Mouse (Mus musculus) spleen, adult 2 months (tissue): ENCODE measurements around the gene Zbtb7a. TPM values are rescaled to one million over a fixed set of nuclear protein-coding genes. Genes with fewer than 3 reads are reported as not detected.
A peak's percentile ranks its signal among the peaks of the same experiment; 100 is the strongest.
"Not testable (repeated sequence)": the region's sequence is repeated elsewhere in the genome, so short reads cannot be mapped to it uniquely, and the experiment has no call there.

Source experiments
- DNase-seq, 2 experiments: peaks; one replicate each; pipeline versions ENCODE4 v3.0.0 to v3.0.0-alpha.2; 2012 to 2021; ENCODE audit warnings: low spot score in 2 of 2, low read depth in 1 of 2
- H3K27ac ChIP-seq: fragments of 200-500 bp; 2 replicates; pipeline ENCODE4 v1.5.1; 2012; ENCODE audit warnings: low read length, inconsistent platforms; ENCODE audit not compliant: insufficient read depth
- H3K27me3 ChIP-seq: fragments of 200-500 bp; 2 replicates; pipeline ENCODE4 v1.6.1; 2012; ENCODE audit warnings: mild to moderate bottlenecking, moderate library complexity, low read length, inconsistent platforms; ENCODE audit not compliant: control insufficient read depth, insufficient read depth
- H3K36me3 ChIP-seq: fragments of 200-500 bp; 2 replicates; pipeline ENCODE4 v1.6.1; 2012; ENCODE audit warnings: mild to moderate bottlenecking, low read length, inconsistent platforms; ENCODE audit not compliant: control insufficient read depth, insufficient read depth
- H3K4me1 ChIP-seq: fragments of 200-500 bp; 2 replicates; pipeline ENCODE4 v1.6.1; 2011; ENCODE audit warnings: inconsistent platforms; ENCODE audit not compliant: control insufficient read depth, insufficient read depth, insufficient read length
- H3K4me3 ChIP-seq: fragments of 200-500 bp; 2 replicates; pipeline ENCODE4 v1.5.1; 2011; ENCODE audit warnings: mild to moderate bottlenecking, inconsistent platforms; ENCODE audit not compliant: insufficient read depth, insufficient read length; ENCODE audit errors: extremely low read depth
- CTCF ChIP-seq: fragments of 200-500 bp; IDR thresholded peaks from 2 replicates; pipeline ENCODE4 v1.5.1; 2011; ENCODE audit warnings: mild to moderate bottlenecking, inconsistent platforms; ENCODE audit not compliant: insufficient read depth, insufficient read length, insufficient replicate concordance; ENCODE audit errors: extremely low read depth
- POLR2A ChIP-seq: fragments of 200-500 bp; IDR thresholded peaks from 2 replicates; pipeline ENCODE4 v1.6.1; 2011; ENCODE audit warnings: low read depth, low read length, inconsistent platforms
- WGBS: fragments of 180-500 bp; shearing (Covaris S2); methylation state at CpG from one replicate; pipeline ENCODE4 v1.1.7; 2018; 5-methylcytosine and 5-hydroxymethylcytosine counted together
- polyA plus RNA-seq: library from polyadenylated mRNA; depleted of rRNA; stranded (reverse); fragments of >200 nt; gene quantifications from 2 replicates; pipeline ENCODE4 v1.2.3, GENCODE M21; 2012

Gene Zbtb7a
- polyA plus RNA-seq, 1 experiment, result 64.6 TPM

DNA sequence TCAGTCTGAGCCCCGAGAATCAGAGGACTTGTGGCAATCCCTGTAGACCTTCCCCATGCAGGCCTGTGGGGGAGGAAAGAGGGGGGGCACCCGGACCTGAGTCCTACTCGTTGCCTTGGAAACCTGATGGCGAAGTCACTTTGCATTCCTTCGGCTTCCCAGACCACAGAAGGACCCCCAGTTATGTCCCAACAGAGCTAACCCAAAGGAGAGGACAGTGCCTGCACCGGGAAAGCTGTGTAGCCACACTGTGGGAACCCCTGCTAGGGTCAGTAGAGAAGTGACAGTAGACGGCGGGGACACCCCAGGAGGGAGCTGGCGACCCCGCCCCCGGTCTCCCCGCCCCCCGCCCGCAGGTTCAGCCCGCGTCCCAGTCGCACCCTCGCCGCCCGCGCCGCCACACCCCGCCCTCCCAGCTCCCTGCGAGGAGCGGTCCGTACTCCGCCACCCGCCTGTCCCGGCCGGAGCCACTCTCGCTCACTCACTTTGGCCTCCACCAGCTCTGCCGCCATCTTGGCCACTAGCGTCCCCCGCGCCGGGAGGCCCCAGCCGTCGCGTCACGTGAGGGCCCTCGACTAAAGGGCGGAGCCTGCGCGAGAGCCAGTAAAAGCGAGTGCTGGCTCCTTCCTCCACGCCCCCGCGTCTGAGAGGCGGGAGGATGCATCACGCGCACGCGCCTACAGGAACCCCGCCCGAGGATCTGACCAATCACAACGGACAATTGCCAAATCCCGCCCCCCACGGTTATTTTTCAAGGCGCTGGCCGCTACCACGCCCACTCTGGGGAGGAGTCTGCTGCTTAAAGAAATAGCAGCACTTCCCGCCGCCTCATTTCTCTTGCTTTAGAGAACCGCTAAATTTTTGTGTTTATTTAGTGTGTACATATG is 32.4 kb downstream of the Zbtb7a start, which contains the start of gene Pias4:
Gene Pias4, minus strand, starts transcription at position 724 of the 887 bp plus-strand sequence.
- Histone ChIP-seq H3K36me3 (peaks cover 5% of the 10 kb centered on the region), H3K27me3 (no peaks in the 10 kb centered on the region), H3K4me3 (peak within 1 kb of the TSS; percentile 83), H3K4me1 (peaks cover 10% of the 10 kb centered on the region; the same call in 1 of the 2 replicates), H3K27ac (peak within 1 kb of the TSS; percentile 97)
- TF ChIP-seq CTCF (no peak), POLR2A (peak; percentile 72)
- WGBS, result under 1% methylated on average over 61 of the region's 64 CpGs
- peak; percentile 99 to 100 for DNase-seq

DNA sequence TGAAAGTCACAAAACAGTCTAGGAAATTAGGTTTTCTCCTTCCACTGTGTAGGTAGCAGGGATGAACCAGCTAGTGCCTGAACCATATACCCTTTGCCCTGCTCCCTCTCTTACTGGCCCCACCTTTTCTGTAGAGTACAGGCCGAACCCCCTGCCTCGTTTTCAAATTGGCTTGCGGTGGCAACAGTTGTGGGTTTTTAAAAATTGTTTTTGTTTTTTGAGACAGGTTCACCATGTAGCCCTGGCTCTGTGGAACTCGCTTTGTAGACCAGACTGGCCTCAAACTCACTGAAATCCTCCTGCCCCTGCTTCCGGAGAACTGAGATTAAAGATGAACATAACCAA is 33.0 kb downstream of the Zbtb7a start:
- peaks cover 5% of the 10 kb centered on the region for H3K36me3 ChIP-seq
- H3K27me3 ChIP-seq, result no peaks in the 10 kb centered on the region
- peak overlapping the region; percentile 67 for H3K4me3 ChIP-seq
- no peak for DNase-seq
- H3K27ac ChIP-seq, result peak overlapping the region; percentile 97
- peaks cover 7% of the 10 kb centered on the region; the same call in 1 of the 2 replicates for H3K4me1 ChIP-seq
- WGBS, result 1% methylated on average over 5 of the region's 5 CpGs
- TF ChIP-seq POLR2A, result no peak
- TF ChIP-seq CTCF, result no peak

DNA sequence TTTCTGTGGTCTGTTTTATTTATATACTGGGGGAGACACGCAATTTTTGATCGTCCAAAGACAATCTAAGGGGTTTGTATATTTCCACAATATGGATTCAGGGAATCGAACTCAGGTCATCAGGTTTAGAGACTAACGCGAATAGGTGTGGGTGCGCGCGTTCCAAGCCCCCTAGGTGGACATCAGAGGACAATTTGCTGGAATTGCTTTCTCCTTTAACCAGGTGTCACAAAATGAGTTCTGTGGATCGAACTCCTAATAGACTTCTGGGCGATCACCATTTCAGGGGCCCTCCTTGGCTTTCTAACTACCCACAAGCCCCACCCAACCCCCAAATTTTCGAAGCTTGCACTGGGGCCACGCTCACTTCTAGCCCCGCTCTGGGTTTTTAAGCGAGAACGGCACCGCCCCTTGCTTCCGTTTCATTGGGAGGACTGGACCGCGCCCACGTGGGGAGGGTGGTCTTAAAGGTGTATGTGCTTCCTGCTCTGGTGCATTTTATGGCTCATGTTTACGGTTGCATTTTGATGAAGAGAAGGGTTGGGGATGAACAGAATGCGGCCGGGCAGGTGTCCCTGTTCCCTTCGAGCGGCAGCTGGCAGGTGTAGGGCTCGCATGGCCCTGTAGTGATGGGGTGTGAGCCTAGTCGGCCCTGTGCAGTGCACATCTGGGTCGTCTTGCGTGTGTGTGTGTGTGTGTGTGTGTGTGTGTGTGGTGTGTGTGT is 33.7 kb downstream of the Zbtb7a start:
- no peaks in the 10 kb centered on the region for H3K27me3 ChIP-seq
- DNase-seq, result peak; percentile 77 to 91
- WGBS, result under 1% methylated on average over 29 of the region's 29 CpGs
- no peak for TF ChIP-seq CTCF
- peak; percentile 4 for TF ChIP-seq POLR2A
- peak overlapping the region; percentile 67 for H3K4me3 ChIP-seq
- H3K4me1 ChIP-seq, result peaks cover 10% of the 10 kb centered on the region; the same call in 1 of the 2 replicates
- peaks cover 2% of the 10 kb centered on the region for H3K36me3 ChIP-seq
- peak overlapping the region; percentile 97 for H3K27ac ChIP-seq

DNA sequence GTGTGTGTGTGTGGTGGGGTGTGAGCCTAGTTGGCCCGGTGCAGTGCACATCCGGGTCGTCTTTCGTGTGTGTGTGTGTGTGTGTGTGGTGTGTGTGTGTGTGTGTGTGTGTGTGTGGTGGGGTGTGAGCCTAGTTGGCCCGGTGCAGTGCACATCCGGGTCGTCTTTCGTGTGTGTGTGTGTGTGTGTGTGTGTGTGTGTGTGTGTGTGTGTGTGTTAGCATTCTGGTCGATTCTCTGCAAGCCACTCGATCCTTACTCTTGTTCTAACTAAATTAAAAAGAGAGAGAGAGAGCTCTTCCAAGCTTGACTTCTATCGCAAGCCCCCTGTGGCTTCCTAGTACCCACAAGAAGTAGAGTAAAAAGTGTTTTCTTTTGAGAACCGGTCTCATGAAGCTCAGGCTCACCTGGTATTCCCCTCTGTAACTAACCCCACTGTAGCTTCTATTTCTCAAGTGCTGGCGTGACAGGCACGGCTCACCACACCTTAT is 34.4 kb downstream of the Zbtb7a start:
- WGBS, result 2% methylated on average over 14 of the region's 14 CpGs
- H3K36me3 ChIP-seq, H3K27me3 ChIP-seq, H3K4me1 ChIP-seq: not testable (repeated sequence)
- peak in 1 of 2 experiments; percentile 70 for DNase-seq
- H3K27ac ChIP-seq, result peak overlapping the region; percentile 93
- H3K4me3 ChIP-seq, result peak overlapping the region; percentile 35; the same call in 1 of the 2 replicates

DNA sequence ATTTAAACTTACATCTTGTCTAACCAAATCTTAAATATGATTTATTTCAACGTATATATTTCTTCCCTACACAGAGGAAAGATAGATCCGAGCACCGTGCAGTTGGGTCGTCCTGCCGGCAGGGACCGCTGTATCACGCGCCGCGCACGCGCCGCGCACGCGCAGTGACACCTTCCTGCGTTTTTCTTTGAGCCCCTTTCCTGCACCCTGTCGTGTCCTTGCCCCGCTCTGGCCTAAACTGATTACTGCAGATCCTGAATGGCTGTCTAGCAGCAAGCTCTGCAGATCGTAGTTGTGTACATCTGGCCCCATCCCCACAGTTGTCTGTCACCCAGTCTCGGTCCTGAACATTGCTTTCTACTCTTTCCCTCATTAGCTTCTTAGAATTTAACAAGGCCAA is 38.1 kb downstream of the Zbtb7a start:
- H3K4me3 ChIP-seq, result 0 out of 2 replicates have a peak overlapping the region, but pooled peaks have one; percentile 20

DNA sequence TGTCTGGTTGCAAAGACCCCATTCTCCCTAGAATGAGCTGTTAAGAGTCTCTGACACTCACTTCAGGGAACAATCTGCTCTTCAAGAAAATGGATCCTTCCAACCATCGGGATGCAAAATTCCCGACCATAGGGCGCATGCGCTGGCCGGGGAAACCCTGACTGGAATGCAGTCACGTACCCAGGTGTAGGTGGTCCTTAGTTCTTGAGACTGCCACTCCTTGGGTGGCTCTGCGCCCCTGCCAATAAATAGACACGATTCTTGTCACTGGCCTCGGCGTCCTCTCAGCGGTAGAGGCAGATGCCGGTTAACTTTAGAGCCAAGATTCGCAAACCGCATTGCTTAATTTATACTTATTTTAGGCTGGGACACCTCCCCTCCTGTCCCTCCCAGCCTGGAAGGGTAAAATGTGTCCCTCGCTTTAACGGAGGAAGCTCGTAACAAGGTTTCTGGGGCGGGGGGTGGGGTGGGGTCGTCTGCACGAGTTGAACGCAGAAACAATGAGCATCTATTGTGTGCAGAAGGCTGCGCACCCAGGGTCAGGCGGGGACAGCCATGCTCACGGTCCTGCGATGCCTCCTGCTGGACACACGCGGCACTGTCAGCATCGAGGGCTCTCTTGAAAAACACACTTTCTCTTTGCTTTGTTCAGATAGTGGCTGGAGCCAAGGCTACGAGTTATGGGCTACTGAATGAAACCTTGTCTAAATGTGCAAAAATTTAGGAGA is 39.8 kb downstream of the Zbtb7a start:
- Histone ChIP-seq H3K27ac (0 out of 2 replicates have a peak overlapping the region, but pooled peaks have one; percentile 10), H3K4me3 (no peak overlapping the region), H3K36me3 (peaks cover 20% of the 10 kb centered on the region), H3K4me1 (peaks cover 14% of the 10 kb centered on the region; the same call in 1 of the 2 replicates), H3K27me3 (no peaks in the 10 kb centered on the region)
- TF ChIP-seq POLR2A (no peak), CTCF (peak; percentile 99)
- 18% methylated on average over 29 of the region's 29 CpGs for WGBS
- DNase-seq, result peak; percentile 73 to 87

More for the DNA sequence above, 38.1 kb downstream of the Zbtb7a start:
- peaks cover 14% of the 10 kb centered on the region; the same call in 1 of the 2 replicates for H3K4me1 ChIP-seq
- H3K27ac ChIP-seq, result peak overlapping the region; percentile 79
- DNase-seq, result peak; percentile 60 to 74
- 5% methylated on average over 21 of the region's 21 CpGs for WGBS
- H3K27me3 ChIP-seq, result no peaks in the 10 kb centered on the region
- H3K36me3 ChIP-seq, result peaks cover 3% of the 10 kb centered on the region
- TF ChIP-seq POLR2A, result peak; percentile 38; the same call in 1 of the 2 replicates
- TF ChIP-seq CTCF, result peak; percentile 88

DNA sequence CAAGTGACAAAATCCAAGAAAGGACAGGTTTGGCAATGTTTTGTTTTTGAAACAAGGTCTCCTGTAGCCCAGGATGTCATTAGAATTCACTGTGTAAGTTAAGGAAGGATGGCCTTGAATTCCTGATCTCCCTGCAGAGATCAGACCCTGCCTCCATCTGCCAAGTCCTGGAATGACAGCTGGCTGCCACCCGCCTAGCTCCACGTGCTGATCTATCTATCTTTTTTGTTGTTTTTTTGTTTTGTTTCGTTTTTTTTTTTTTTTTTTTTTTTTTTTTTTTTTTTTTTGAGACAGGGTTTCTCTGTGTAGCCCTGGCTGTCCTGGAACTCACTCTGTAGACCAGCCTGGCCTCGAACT is 40.3 kb downstream of the Zbtb7a start:
- DNase-seq, H3K4me3 ChIP-seq, H3K27me3 ChIP-seq: not testable (repeated sequence)
- H3K36me3 ChIP-seq, result peaks cover 25% of the 10 kb centered on the region
- H3K4me1 ChIP-seq, result peaks cover 14% of the 10 kb centered on the region; the same call in 1 of the 2 replicates
- H3K27ac ChIP-seq, result peak overlapping the region; percentile 52; the same call in 1 of the 2 replicates
- WGBS, result 15% methylated on average over 4 of the region's 4 CpGs
